Mouse (Mus musculus) liver, embryonic 14.5 days (tissue): ENCODE measurements around the gene Zbtb37.

Source experiments
- CTCF ChIP-seq: IDR thresholded peaks from 2 replicates; pipeline ENCODE4 v1.5.1; 2016; ENCODE audit warnings: antibody characterized with exemption, low read depth, control low read depth
- EP300 ChIP-seq: IDR thresholded peaks from 2 replicates; pipeline ENCODE4 v1.6.1; 2016; ENCODE audit warnings: antibody characterized with exemption, low read depth

GRCm38 (mm10) chr1:161039741-161040425 is 5.2 kb upstream of the Zbtb37 start:
- TF ChIP-seq CTCF: no peak
- no peak for TF ChIP-seq EP300
